Mouse (Mus musculus): ENCODE measurements around the gene Map4k3. TPM values are rescaled to one million over a fixed set of nuclear protein-coding genes. Genes with fewer than 3 reads are reported as not detected.
"Not testable (repeated sequence)": the region's sequence is repeated elsewhere in the genome, so short reads cannot be mapped to it uniquely, and the experiment has no call there.

The Map4k3 gene
- polyA plus RNA-seq, 1 experiment, result 52.5 TPM

DNA sequence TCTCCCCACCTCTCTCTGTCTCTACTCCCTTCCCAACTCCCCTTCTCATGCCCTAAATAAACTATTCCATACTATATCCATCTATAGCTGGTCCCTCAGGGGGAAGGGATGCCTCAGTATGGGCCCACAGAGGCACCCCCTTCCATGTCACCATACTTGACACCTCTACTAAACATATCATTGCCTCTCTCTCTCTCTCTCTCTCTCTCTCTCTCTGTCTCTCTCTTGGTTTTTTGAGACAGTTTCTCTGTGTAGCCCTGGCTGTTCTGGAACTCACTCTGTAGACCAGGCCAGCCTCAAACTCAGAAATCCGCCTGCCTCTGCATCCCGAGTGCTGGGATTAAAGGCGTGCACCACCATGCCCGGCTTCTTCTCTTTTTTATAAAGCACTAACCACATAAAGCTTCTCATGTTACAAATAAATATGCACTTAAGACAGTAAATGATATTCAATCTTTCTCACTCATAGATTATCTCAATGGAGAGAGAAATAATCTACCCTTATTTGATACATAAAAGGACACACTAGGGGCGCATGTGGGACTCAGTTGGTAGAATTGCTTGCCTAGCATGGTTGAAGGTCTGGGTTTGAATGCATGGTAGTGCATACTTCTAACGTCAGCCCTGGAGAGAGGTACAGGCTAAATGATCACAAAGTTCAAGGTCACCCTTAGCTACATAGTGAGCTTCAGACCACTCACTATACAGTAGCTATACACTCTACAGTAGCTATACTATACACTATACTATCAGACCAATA is 159.3 kb downstream of the Map4k3 start:
- Histone ChIP-seq H3K27ac (ENCODE audit: insufficient read depth, low read length) (no peak overlapping the region), H3K4me3 (ENCODE audit: low read depth, low read length) (no peak overlapping the region), H3K9ac (ENCODE audit: low read depth, poor library complexity, severe bottlenecking) (no peak overlapping the region), H3K27me3 (ENCODE audit: control insufficient read depth, insufficient read depth, low read length, poor library complexity, severe bottlenecking) (no peaks in the 10 kb centered on the region), H3K36me3 (ENCODE audit: control insufficient read depth, insufficient read depth, low read length, poor library complexity, severe bottlenecking) (no peaks in the 10 kb centered on the region), H3K9me3 (replicated peaks; ENCODE audit: control insufficient read depth, insufficient read depth, low read length, poor library complexity, severe bottlenecking) (peaks cover 12% of the 10 kb centered on the region), H3K4me1 (ENCODE audit: control insufficient read depth, insufficient read depth, low read length) (no peaks in the 10 kb centered on the region)
- TF ChIP-seq CTCF (IDR thresholded peaks at IDR 0.05; ENCODE audit: low read depth, low read length), result no peak
- no peak for TF ChIP-seq POLR2A (IDR thresholded peaks at IDR 0.05; ENCODE audit: insufficient read depth, low read length)
- no peak for TF ChIP-seq EP300 (IDR thresholded peaks at IDR 0.05; ENCODE audit: insufficient read depth, low read depth, low read length)

DNA sequence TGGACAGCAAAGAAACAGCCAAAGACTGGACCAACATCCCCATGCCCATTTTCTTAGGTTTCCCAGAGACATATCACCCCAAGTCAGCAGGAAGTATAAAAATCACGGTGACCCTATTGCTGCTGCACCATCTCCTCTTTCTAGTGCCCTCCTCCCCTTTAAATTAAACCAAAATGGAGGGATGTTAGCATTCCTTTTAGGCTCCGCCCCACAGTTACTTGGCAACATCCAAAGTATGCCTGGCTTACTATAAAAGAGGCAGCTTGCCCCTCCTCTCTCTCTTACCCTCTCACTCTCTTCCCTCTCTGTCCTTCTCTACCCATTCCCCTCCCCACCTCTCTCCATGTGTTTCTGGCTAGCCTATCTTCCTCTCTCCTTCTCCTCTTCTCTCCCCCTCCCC is 159.8 kb downstream of the Map4k3 start:
- Histone ChIP-seq H3K27ac (ENCODE audit: insufficient read depth, low read length) (no peak overlapping the region), H3K4me3 (ENCODE audit: low read depth, low read length) (no peak overlapping the region), H3K4me1 (ENCODE audit: control insufficient read depth, insufficient read depth, low read length) (no peaks in the 10 kb centered on the region), H3K9ac (ENCODE audit: low read depth, poor library complexity, severe bottlenecking) (no peak overlapping the region), H3K36me3 (ENCODE audit: control insufficient read depth, insufficient read depth, low read length, poor library complexity, severe bottlenecking) (no peaks in the 10 kb centered on the region), H3K9me3 (replicated peaks; ENCODE audit: control insufficient read depth, insufficient read depth, low read length, poor library complexity, severe bottlenecking) (peaks cover 12% of the 10 kb centered on the region), H3K27me3 (ENCODE audit: control insufficient read depth, insufficient read depth, low read length, poor library complexity, severe bottlenecking) (no peaks in the 10 kb centered on the region)
- no peak for TF ChIP-seq POLR2A (IDR thresholded peaks at IDR 0.05; ENCODE audit: insufficient read depth, low read length)

DNA sequence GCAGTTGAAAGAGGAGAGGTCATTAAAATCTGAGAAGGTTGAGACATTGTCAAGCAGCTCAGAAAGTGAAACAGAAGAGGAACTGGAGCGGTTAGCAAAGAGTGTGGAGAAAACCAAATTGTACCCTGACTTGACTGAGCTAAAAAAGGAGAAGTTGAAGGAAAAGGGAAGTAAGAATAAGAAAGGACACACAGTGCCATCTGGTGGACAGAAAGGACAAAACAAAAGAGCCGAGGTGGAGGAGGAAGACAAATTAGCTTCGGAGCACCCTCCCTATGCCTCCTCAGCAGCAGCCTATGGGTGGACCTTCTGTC is 163.7 kb downstream of the Map4k3 start:
- no peak overlapping the region for H3K4me3 ChIP-seq (ENCODE audit: low read depth, low read length)
- no peak overlapping the region for H3K9ac ChIP-seq (ENCODE audit: low read depth, poor library complexity, severe bottlenecking)
- no peaks in the 10 kb centered on the region for H3K27me3 ChIP-seq (ENCODE audit: control insufficient read depth, insufficient read depth, low read length, poor library complexity, severe bottlenecking)
- no peaks in the 10 kb centered on the region for H3K36me3 ChIP-seq (ENCODE audit: control insufficient read depth, insufficient read depth, low read length, poor library complexity, severe bottlenecking)
- no peak overlapping the region for H3K27ac ChIP-seq (ENCODE audit: insufficient read depth, low read length)
- H3K9me3 ChIP-seq (replicated peaks; ENCODE audit: control insufficient read depth, insufficient read depth, low read length, poor library complexity, severe bottlenecking), result peaks cover 12% of the 10 kb centered on the region
- peaks cover 2% of the 10 kb centered on the region for H3K4me1 ChIP-seq (ENCODE audit: control insufficient read depth, insufficient read depth, low read length)
- no peak for TF ChIP-seq EP300 (IDR thresholded peaks at IDR 0.05; ENCODE audit: insufficient read depth, low read depth, low read length)
- TF ChIP-seq CTCF (IDR thresholded peaks at IDR 0.05; ENCODE audit: low read depth, low read length), result peak; percentile 10

DNA sequence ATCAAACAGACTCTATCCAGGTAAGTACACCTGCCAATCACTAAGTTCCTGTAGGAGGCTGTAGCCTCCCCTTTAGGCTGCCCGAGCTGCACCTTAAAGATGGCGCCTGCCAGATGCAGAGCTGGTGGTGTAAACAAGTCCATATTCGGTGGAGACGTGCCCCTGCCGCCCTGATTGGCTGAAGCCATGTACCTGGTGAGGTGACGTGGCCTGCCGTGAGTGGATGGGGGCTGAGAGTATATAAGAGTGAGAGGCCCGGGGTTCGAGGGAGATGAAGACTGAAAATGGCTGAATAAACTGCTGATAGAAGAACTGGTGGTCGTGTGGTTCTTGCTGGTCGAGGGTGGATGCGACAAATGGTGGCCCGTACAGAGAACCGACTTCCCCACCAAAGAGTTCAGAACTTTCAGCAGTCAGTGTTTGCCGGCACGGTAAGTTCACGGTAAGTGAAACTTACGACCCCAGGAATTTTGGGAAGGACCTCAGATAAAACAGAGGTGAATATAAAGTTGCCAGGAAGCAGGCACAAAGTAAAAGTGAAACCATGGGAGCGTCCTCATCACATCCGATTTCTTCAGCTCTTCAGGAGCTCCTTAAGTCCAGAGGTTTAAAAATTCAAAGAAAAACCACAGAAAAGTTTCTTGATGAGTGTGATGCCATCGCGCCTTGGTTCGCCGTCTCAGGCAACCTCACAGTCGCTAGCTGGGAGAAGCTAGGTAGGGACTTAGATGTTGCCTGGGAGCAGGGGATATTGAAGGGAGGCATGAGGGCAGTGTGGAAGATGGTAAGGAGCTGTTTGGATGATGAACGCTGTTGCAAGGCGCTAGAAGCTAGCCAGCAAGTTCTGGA is 164.3 kb downstream of the Map4k3 start:
- H3K27ac ChIP-seq (ENCODE audit: insufficient read depth, low read length); H3K27me3 ChIP-seq (ENCODE audit: control insufficient read depth, insufficient read depth, low read length, poor library complexity, severe bottlenecking); H3K4me3 ChIP-seq (ENCODE audit: low read depth, low read length); H3K4me1 ChIP-seq (ENCODE audit: control insufficient read depth, insufficient read depth, low read length); H3K36me3 ChIP-seq (ENCODE audit: control insufficient read depth, insufficient read depth, low read length, poor library complexity, severe bottlenecking); H3K9ac ChIP-seq (ENCODE audit: low read depth, poor library complexity, severe bottlenecking): not testable (repeated sequence)
- H3K9me3 ChIP-seq (replicated peaks; ENCODE audit: control insufficient read depth, insufficient read depth, low read length, poor library complexity, severe bottlenecking), result peaks cover 12% of the 10 kb centered on the region

DNA sequence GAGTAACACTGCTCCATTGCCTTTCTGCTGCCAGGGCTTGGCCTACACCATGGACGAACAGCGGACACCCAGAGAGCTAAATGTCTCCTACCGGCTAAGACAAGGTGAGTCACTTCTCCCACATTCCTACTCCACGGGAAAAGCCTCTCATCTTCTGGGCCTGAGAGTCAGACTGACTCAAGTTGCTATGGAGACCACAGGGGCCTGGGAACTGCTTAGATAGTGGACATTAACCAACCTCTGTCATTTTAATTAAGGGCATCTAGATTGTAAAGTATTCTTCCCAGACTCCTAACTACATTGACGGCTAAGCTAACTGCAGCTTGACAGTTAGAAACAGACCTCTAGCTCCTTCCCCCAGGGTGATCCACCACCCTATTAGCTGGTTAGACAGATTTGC is 165.5 kb downstream of the Map4k3 start:
- H3K9me3 ChIP-seq (replicated peaks; ENCODE audit: control insufficient read depth, insufficient read depth, low read length, poor library complexity, severe bottlenecking), result peaks cover 12% of the 10 kb centered on the region
- H3K4me3 ChIP-seq (ENCODE audit: low read depth, low read length), result no peak overlapping the region
- no peak overlapping the region for H3K27ac ChIP-seq (ENCODE audit: insufficient read depth, low read length)
- H3K9ac ChIP-seq (ENCODE audit: low read depth, poor library complexity, severe bottlenecking), result no peak overlapping the region
- H3K27me3 ChIP-seq (ENCODE audit: control insufficient read depth, insufficient read depth, low read length, poor library complexity, severe bottlenecking), result no peaks in the 10 kb centered on the region
- H3K36me3 ChIP-seq (ENCODE audit: control insufficient read depth, insufficient read depth, low read length, poor library complexity, severe bottlenecking), result no peaks in the 10 kb centered on the region
- H3K4me1 ChIP-seq (ENCODE audit: control insufficient read depth, insufficient read depth, low read length), result peaks cover 2% of the 10 kb centered on the region
- no peak for TF ChIP-seq CTCF (IDR thresholded peaks at IDR 0.05; ENCODE audit: low read depth, low read length)
- no peak for TF ChIP-seq EP300 (IDR thresholded peaks at IDR 0.05; ENCODE audit: insufficient read depth, low read depth, low read length)
- TF ChIP-seq POLR2A (IDR thresholded peaks at IDR 0.05; ENCODE audit: insufficient read depth, low read length), result no peak

DNA sequence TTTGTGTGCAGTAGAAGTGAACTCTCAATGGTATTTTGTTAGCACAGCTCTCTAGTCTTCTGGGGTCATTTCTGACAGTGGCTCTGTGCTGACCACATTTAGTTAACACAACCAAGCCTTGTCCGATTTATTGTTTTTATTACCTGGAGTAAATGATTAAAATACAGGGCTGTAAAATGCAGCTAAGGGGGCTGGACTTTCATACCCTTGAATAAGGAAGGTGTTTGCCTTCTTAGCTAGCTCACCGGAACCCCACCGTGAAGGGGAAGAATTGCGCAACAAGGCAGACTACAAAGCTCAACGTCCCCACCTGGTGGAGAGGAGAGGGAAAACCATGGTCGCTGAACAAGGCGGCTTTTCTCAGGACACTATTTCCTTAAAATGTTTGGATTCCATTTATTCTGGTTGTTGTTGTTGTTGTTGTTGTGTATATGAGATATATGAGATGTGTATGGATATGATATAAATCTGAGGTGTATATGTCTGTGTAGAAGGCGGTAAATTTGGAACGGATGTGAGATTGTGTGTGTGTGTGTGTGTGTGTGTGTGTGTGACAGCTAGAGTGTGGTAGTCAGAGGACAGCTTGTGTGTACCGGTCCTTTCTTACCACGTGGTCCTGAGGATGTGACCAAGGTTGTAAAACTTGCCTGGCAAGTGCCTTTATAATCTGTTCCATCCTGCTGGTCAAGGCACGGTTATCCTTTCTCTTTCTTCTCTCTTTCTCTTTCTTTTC is 167.4 kb downstream of the Map4k3 start:
- Histone ChIP-seq H3K9ac (ENCODE audit: low read depth, poor library complexity, severe bottlenecking) (no peak overlapping the region), H3K36me3 (ENCODE audit: control insufficient read depth, insufficient read depth, low read length, poor library complexity, severe bottlenecking) (no peaks in the 10 kb centered on the region), H3K27ac (ENCODE audit: insufficient read depth, low read length) (no peak overlapping the region), H3K9me3 (replicated peaks; ENCODE audit: control insufficient read depth, insufficient read depth, low read length, poor library complexity, severe bottlenecking) (peaks cover 3% of the 10 kb centered on the region), H3K4me3 (ENCODE audit: low read depth, low read length) (no peak overlapping the region), H3K4me1 (ENCODE audit: control insufficient read depth, insufficient read depth, low read length) (peaks cover 2% of the 10 kb centered on the region), H3K27me3 (ENCODE audit: control insufficient read depth, insufficient read depth, low read length, poor library complexity, severe bottlenecking) (no peaks in the 10 kb centered on the region)
- 0 out of 2 replicates have a peak, but pooled peaks have one; percentile 31 for TF ChIP-seq EP300 (IDR thresholded peaks at IDR 0.05; ENCODE audit: insufficient read depth, low read depth, low read length)
- TF ChIP-seq POLR2A (IDR thresholded peaks at IDR 0.05; ENCODE audit: insufficient read depth, low read length), result no peak
- peak; percentile 83 for TF ChIP-seq CTCF (IDR thresholded peaks at IDR 0.05; ENCODE audit: low read depth, low read length)

Data from ES-Bruce4 (cell line).